Mouse (Mus musculus) forebrain, embryonic 10.5 days (tissue): ENCODE results near the gene Calhm4. TPM values are rescaled to one million over a fixed set of nuclear protein-coding genes. Genes with fewer than 3 reads are reported as not detected.
"Not testable (repeated sequence)": the region's sequence is repeated elsewhere in the genome, so short reads cannot be mapped to it uniquely, and the experiment has no call there.

Experiments used
- DNase-seq: peaks from one replicate; pipeline ENCODE4 v3.0.0-alpha.2; 2017; ENCODE audit warnings: low spot score; ENCODE audit errors: extremely low spot score
- H3K27ac ChIP-seq: fragments of 300-500 bp; sonication (generic); 2 replicates; pipeline ENCODE4 v1.5.1; 2016; ENCODE audit warnings: mild to moderate bottlenecking
- H3K27me3 ChIP-seq: fragments of 300-500 bp; sonication (generic); 2 replicates; pipeline ENCODE4 v1.6.1; 2016; ENCODE audit warnings: mild to moderate bottlenecking; ENCODE audit not compliant: poor library complexity, severe bottlenecking
- H3K36me3 ChIP-seq: fragments of 300-500 bp; sonication (generic); replicated peaks from 2 replicates; pipeline ENCODE4 v1.6.1; 2016; ENCODE audit warnings: mild to moderate bottlenecking, moderate library complexity
- H3K4me1 ChIP-seq: fragments of 300-500 bp; sonication (generic); 2 replicates; pipeline ENCODE4 v1.6.1; 2016
- H3K4me3 ChIP-seq: fragments of 300-500 bp; sonication (generic); 2 replicates; pipeline ENCODE4 v1.5.1; 2016; ENCODE audit warnings: mild to moderate bottlenecking, moderate library complexity
- H3K9me3 ChIP-seq: fragments of 300-500 bp; sonication (generic); 2 replicates; pipeline ENCODE4 v1.6.1; 2016; ENCODE audit warnings: mild to moderate bottlenecking, moderate library complexity
- WGBS: fragments of 180-500 bp; shearing (Covaris S2); methylation state at CpG from one replicate; pipeline ENCODE4 v1.1.7; 2016; 5-methylcytosine and 5-hydroxymethylcytosine counted together
- polyA plus RNA-seq: library from polyadenylated mRNA; unstranded; fragments of >200 nt; fragmentation: Nextera tagmentation; extraction: Ambion mirVana; gene quantifications from 2 replicates; pipeline ENCODE4 v1.2.1, GENCODE M21; 2016

Calhm4 gene
- polyA plus RNA-seq, 1 experiment from 2014 or later: 0.04 TPM

- Histone ChIP-seq H3K36me3 (no peaks in the 10 kb centered on the region), H3K4me3 (no peak overlapping the region), H3K9me3 (no peaks in the 10 kb centered on the region), H3K4me1 (peaks cover 7% of the 10 kb centered on the region; the same call in 1 of the 2 replicates), H3K27me3 (no peaks in the 10 kb centered on the region), H3K27ac (no peak overlapping the region)
- 19% methylated on average over 5 of the region's 5 CpGs for WGBS
- DNase-seq: no peak
Measured at GRCm38 (mm10) chr10:34036587-34036986, 7.5 kb downstream of the Calhm4 start.

GRCm38 (mm10) chr10:34033630-34034305, 10.3 kb downstream of the Calhm4 start:
- Histone ChIP-seq H3K27ac (0 out of 2 replicates have a peak overlapping the region, but pooled peaks have one; percentile 48), H3K27me3 (no peaks in the 10 kb centered on the region), H3K4me1 (peaks cover 7% of the 10 kb centered on the region; the same call in 1 of the 2 replicates), H3K9me3 (no peaks in the 10 kb centered on the region), H3K36me3 (no peaks in the 10 kb centered on the region), H3K4me3 (peak overlapping the region; percentile 31)
- DNase-seq: peak; percentile 67
- 23% methylated on average over 22 of the region's 22 CpGs for WGBS

- Histone ChIP-seq H3K27me3 (no peaks in the 10 kb centered on the region), H3K4me1 (peaks cover 7% of the 10 kb centered on the region; the same call in 1 of the 2 replicates), H3K9me3 (no peaks in the 10 kb centered on the region), H3K4me3 (no peak overlapping the region), H3K27ac (no peak overlapping the region), H3K36me3 (no peaks in the 10 kb centered on the region)
- WGBS: 79% methylated on average over 5 of the region's 5 CpGs
- no peak for DNase-seq
Measured at GRCm38 (mm10) chr10:34030322-34030721, 13.8 kb downstream of the Calhm4 start.

- Histone ChIP-seq H3K27ac (peak within 1 kb of the TSS; percentile 94), H3K36me3 (peaks cover 12% of the 10 kb centered on the region; the same call in 1 of the 2 replicates), H3K4me3 (peak within 1 kb of the TSS; percentile 93), H3K27me3 (no peaks in the 10 kb centered on the region), H3K9me3 (no peaks in the 10 kb centered on the region), H3K4me1 (peaks cover 24% of the 10 kb centered on the region)
- WGBS: under 1% methylated on average over 82 of the region's 82 CpGs
- DNase-seq: peak; percentile 98
Measured at GRCm38 (mm10) chr10:34019302-34020075, 24.6 kb downstream of the Calhm4 start, which contains the start of gene Rwdd1. Rwdd1 (minus strand) TSS chr10:34019624.

- Histone ChIP-seq H3K27ac (peak overlapping the region; percentile 94), H3K36me3 (peaks cover 12% of the 10 kb centered on the region; the same call in 1 of the 2 replicates), H3K27me3 (no peaks in the 10 kb centered on the region), H3K4me3 (peak overlapping the region; percentile 93), H3K9me3 (no peaks in the 10 kb centered on the region), H3K4me1 (peaks cover 24% of the 10 kb centered on the region)
- WGBS: under 1% methylated on average over 21 of the region's 21 CpGs
- DNase-seq: no peak
Measured at GRCm38 (mm10) chr10:34018746-34019301, 25.3 kb downstream of the Calhm4 start.

GRCm38 (mm10) chr10:34013241-34013640, 30.9 kb downstream of the Calhm4 start:
- 77% methylated on average over 2 of the region's 2 CpGs for WGBS

GRCm38 (mm10) chr10:34012581-34012980, 31.5 kb downstream of the Calhm4 start:
- no peak for DNase-seq
- Histone ChIP-seq H3K9me3 (no peaks in the 10 kb centered on the region), H3K27ac (no peak overlapping the region), H3K27me3 (no peaks in the 10 kb centered on the region), H3K36me3 (peaks cover 47% of the 10 kb centered on the region), H3K4me3 (no peak overlapping the region), H3K4me1 (peaks cover 5% of the 10 kb centered on the region; the same call in 1 of the 2 replicates)
- WGBS: 95% methylated on average over 4 of the region's 4 CpGs

More at GRCm38 (mm10) chr10:34013241-34013640, 30.9 kb downstream of the Calhm4 start:
- no peak overlapping the region for H3K27ac ChIP-seq
- no peaks in the 10 kb centered on the region for H3K9me3 ChIP-seq
- H3K4me3 ChIP-seq: no peak overlapping the region
- H3K4me1 ChIP-seq: peaks cover 11% of the 10 kb centered on the region
- DNase-seq: no peak
- H3K27me3 ChIP-seq: no peaks in the 10 kb centered on the region
- peaks cover 40% of the 10 kb centered on the region for H3K36me3 ChIP-seq

- H3K4me3 ChIP-seq: no peak overlapping the region
- DNase-seq: no peak
- no peaks in the 10 kb centered on the region for H3K27me3 ChIP-seq
- H3K27ac ChIP-seq: no peak overlapping the region
- no peaks in the 10 kb centered on the region for H3K4me1 ChIP-seq
- no peaks in the 10 kb centered on the region for H3K9me3 ChIP-seq
- H3K36me3 ChIP-seq: peaks cover 96% of the 10 kb centered on the region
Measured at GRCm38 (mm10) chr10:33998397-33998796, 45.7 kb downstream of the Calhm4 start.

- H3K9me3 ChIP-seq, H3K4me1 ChIP-seq, H3K27ac ChIP-seq, H3K4me3 ChIP-seq, H3K27me3 ChIP-seq, DNase-seq: not testable (repeated sequence)
- WGBS: 96% methylated on average over 6 of the region's 8 CpGs
- H3K36me3 ChIP-seq: peaks cover 96% of the 10 kb centered on the region
Measured at GRCm38 (mm10) chr10:33996686-33997085, 47.4 kb downstream of the Calhm4 start.

Other genes with a start within 250 kb of the Calhm4 start
- gene Sult3a1, start 186.6 kb downstream of the Calhm4 start, polyA plus RNA-seq: not detected in 2 replicates
- gene Rsph4a, start 139.2 kb downstream of the Calhm4 start, polyA plus RNA-seq: 0.06 and 0.10 TPM in 2 replicates
- gene Zup1, start 93.0 kb downstream of the Calhm4 start, polyA plus RNA-seq: 19.3 and 20.5 TPM in 2 replicates
- gene Rwdd1, start 24.7 kb downstream of the Calhm4 start, polyA plus RNA-seq: 143 and 155 TPM in 2 replicates
- gene Trappc3l, start 6.7 kb downstream of the Calhm4 start, polyA plus RNA-seq: not detected in 2 replicates
- gene Calhm5, start 52.2 kb upstream of the Calhm4 start, polyA plus RNA-seq: 0.05 and 0.09 TPM in 2 replicates
- 0.47 and 0.56 TPM in 2 replicates for gene Calhm6, start 83.7 kb upstream of the Calhm4 start, polyA plus RNA-seq
- 17.9 and 21.0 TPM in 2 replicates for gene Dse, start 163.4 kb upstream of the Calhm4 start, polyA plus RNA-seq
- gene Tspyl1, start 237.9 kb upstream of the Calhm4 start, polyA plus RNA-seq: 53.7 and 56.8 TPM in 2 replicates